Mouse (Mus musculus) retina, postnatal 1 day (tissue): ENCODE data around the gene Gm38394.

Experiments
- DNase-seq: peaks from one replicate; pipeline ENCODE4 v3.0.0-alpha.2; 2012

Gene Gm38394

DNA sequence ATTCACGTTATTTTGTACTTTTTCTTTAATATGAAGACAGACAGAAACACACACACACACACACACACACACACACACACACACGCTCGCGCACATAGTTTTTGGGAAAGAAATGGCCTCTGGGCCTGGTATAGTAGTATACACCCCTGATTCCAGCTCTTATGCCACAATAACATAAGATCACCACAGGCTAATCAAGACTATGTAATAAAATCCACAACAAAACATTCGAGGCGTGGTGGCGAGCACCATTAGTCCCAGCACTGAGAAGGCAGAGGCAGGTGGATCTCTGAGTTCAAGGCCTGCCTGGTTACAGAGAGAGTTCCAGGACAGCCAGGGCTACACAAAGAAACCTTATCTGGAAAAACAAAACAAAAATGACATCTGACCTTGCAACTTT is 1.8 kb upstream of the Gm38394 start:
- DNase-seq, result no peak

DNA sequence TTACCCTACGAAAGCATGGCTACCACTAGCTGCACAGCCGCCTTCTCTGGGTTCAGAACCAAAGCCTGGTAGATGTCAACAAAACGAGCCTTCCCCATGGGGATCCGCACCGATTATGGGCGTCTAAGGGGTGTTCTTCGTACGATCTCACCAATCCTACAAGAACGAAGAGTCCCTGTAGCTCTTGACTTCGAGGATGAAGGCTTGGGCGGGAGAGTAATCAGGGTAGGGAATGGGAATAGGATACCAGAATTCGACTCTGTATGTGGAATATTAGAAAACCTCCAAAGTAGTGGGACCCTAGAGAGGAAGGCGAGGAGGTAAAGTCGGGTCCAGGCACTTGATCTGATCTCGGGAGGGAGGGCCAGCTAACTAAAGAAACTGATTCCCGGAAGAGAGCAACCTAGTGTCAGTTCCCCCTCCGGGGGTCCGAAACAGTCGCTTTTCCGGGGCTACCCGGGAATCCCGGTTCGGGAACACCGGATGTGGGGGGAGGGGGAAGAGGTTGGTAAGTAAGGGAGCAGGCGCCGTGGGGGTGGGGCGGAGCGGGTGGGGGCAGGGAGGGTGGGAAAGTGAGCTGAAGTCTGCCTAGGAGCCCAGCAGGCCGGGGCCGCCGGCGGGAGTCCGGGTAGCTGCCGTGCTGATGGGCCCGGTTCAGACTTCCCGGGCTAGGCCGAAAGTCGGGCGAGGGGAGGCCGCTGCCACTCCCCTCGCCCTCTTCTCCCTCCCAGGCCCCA is 484 bp downstream of the Gm38394 start, which contains the start of gene Zbed6:
TSS of gene Zbed6 (minus strand) at position 420 of the 737 bp plus-strand sequence.
- DNase-seq, result peak; percentile 80

DNA sequence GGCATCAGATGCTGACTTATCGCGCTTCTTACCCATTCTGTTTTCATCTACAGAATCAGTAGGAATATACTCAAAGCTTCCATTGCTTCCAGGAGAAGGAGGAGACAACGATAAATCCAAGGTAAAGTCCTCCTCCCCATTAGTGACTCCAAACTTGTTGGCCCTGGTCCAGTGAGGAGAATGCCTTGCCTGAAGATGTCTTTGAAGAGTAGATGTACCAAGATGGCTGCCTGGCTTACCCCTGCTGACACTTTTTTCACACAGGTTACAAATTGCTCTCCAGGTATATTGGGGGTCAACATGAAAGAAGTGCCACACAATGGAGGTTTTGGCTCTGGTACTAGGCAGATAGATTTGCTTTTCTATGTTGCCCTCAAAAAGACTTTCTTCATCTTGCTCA is 2.2 kb downstream of the Gm38394 start:
- DNase-seq, result no peak

DNA sequence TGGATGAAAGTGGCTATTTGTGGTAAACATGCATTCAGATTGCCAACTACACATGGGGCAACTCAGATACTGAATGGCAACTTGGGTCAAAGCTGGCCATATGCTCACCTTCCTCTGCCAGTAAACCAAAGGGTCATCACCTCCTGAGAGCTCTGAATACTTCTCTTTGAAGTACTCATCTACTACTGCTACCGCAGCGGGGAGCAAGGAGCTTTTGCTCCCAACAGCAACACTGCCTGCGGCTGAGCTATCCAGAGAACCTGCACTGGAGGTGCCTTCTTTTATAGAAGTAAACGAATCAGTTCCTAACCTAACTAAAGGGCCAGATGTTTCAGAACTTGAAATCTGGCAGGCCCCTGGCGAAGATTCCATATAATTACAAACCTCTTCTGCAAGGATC is 4.3 kb downstream of the Gm38394 start:
- DNase-seq, result no peak

DNA sequence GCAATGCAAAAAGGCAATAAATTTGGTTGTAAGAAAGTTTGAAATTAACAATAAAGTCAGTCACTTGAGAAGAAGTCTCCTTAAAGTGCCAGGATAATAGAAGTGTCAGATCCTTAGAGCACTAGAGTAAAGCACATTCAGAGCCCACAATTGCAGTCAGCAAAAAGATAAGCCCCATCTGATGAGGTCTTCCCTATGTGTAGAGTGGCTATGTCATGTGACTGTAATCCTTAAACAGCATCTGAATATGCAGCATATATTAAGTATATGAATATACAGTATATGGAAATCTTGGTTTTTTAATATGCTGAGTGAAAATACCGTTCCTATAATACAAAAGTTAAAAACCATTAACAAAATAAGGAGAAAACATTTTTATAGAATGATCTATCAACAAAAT is 8.1 kb downstream of the Gm38394 start:
- DNase-seq, result no peak

DNA sequence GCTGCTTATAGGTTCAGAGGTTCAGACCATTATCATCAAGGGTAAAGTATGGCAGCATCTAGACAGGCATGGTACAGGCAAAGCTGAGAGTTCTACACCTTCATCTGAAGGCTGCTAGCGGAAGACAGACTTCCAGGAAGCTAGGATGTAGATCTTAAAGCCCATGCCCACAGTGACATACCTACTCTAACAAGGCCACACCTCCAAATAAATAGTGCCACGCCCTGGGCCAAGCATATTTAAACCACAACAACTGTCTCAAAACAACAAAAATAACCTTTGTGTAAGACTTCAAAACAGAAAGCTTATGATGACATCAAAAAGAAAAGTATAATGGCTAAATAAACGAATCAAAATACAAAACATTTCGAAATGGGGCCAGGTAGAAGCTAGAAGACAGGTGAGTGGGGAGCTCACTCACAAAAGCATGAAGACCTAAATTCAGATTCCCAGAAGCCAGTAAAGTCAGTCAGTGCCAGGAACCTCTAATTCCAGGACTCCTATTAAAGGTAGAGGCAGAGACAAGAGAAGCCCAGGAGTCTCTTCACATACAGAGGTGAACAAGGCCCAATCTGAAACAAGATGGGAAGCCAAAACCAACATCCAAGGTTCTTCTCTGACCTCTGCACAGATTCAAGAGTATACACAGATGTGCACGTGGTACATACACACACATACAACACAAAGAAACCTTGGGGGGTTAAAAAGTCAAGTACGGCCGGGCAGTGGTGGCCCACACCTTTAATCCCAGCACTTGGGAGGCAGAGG is 10.6 kb downstream of the Gm38394 start:
- DNase-seq, result no peak

DNA sequence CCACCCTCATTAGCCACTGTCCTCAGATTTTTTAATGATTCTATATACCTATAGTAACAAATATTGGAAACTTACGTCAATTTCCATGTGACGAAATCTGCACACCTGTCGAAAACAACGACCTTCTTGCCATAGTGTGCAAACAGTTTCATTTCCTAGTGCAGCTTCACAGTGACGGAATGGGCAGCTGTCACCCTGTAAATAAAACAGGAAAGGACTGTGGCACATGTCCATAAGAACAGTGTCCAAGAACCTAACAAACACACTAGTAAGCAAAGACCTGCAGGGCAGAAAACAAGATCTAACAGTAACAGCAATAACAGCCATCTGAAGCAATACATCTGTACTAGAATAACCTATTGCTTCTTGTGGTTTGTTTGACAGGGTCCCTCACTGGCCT is 15.5 kb downstream of the Gm38394 start:
- no peak for DNase-seq

DNA sequence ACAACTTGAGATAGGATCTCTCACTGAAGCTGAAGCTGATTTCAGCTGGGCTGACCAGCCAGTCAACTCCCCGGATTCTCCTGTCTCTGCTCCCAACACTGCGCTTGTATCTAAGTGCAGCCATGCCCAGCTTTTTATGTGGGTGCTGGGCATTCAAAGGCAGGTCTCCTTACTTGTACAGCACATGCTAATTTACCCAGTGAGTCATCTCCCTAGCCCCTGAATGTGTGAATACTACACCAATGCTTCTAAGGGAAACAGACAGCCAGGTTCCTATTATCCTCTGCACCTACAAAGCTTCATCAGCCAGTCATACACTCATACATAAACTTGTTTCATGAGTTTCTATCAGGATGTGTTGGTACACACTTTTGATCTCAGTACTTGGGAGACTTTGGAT is 20.0 kb downstream of the Gm38394 start:
- no peak for DNase-seq

DNA sequence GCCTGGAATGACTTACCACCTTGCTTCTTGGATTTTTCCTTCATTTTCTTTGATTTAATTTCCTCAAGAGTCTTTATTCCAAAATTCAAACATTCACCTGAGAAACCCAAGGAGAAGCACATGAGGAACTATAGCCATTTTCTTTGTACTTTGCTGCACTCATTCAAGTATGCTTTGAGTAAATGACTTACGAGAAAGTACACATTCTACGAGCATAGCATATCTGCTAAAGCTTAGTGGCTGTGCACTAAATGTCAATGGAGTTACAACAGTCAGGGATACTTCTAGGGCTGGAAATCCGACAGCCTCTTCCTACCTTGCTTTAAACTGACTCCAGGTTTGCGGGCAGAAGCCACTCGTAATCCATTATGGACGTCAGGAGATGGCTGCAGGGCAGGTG is 22.6 kb downstream of the Gm38394 start:
- no peak for DNase-seq

DNA sequence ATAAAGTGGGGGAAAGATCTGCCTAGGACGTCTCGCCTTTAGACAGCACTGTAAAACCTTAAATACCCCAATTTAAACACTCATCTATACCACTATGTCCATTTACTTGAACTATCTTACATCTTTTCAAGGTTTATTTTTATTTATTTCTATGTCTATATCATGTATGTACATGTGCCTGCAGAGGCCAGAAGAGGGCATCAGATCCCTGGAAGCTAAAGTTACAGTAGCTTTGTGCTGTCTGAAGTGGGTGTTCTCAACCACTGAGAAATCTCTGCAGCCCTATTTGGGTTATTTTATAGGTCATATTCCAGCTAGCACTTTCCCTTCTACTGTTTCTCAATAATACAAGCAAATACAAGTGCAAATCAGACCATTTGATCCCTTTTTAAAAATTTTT is 28.9 kb downstream of the Gm38394 start:
- peak; percentile 37 for DNase-seq

DNA sequence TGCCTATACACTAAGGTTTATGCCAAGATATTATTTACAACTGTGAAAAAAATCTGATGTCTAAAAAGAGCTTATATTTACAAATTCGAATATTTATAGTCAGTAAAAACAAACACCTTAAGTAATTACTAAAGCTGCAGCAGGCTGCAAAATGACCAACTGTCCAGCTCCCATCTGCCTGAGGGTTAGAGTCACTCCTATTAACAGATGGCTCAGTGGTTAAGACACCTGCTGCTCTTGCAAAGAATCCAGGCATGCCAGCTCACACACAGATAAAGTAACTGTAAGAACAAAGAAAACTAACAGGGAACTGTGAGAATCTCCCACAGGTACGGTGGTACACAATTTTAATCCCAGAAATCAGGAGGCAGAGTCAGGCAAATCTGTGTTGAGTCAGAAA is 36.1 kb downstream of the Gm38394 start:
- peak; percentile 30 for DNase-seq

DNA sequence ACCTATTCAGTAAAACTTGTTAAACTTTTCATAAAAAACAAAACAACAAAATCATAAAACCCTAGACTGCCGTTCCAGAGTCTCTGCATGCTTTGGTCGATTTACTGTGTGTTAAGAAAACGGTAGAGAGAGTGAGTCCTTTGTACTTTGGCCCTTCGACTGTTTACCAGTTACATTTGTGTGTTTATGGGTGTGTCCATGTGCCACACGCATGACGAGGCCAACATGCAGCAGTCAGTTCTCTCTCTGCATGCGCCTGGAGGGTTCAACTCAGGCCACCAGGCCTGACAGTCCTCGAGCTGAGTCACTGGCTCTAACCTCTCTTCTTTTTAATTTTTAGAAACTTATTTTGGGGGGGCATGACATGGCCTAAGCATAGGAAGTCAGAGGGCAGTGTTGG is 42.8 kb downstream of the Gm38394 start:
- DNase-seq, result no peak

DNA sequence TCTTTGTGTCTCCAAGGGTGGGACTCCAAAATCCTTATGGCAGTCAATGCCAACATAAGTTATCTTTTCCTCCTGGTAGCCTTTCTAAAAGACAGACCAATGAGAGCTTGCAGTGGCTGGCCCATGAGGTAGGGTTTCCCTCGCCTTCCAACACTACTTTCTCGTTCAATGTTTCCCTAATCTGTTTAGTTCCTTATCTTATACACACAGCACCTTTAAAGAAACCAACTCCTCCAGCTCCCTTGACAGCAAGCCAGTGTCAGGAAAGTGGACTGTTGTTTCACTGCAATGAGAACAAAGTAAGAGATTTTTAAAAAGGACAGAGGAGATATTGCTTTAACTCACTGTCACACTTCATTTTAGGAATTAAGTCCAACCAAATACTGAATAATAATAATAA is 43.2 kb downstream of the Gm38394 start:
- DNase-seq, result no peak

DNA sequence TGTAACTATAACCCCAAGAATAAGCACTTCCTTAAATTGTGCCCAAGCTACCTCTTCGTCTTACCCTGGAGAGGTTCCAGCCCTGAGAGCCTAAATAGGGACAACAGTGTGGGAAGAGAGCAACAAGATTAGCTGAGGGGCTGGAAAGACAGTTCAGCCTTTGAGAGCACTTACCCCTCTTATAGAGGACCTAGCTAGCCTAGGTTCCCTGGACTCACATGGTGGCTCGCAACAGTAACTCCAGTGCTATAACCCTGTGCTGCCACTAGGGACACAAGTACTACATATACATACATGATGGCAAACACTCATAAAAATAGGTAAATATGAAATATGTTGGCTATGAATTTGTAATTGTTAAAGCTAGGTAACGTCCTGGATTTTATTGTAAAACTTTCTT is 47.3 kb downstream of the Gm38394 start:
- peak; percentile 31 for DNase-seq

DNA sequence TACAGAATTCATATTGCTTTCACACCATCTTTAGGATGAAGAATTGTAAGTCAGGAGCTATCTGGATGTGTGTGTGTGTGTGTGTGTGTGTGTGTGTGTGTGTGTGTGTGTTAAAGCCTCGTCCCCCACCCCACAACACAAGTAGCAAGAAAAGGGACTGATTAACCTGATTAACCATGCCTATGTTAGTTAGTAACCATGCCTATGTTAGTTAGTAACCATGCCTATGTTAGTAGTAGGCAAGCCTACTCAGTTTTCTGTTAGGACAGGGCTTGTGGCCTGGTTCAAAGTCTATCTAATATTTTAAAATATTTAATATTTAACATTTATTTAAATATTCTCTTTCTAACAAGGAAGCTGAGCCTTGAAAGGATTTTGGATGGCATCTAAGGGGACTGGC is 49.7 kb downstream of the Gm38394 start:
- DNase-seq, result no peak

DNA sequence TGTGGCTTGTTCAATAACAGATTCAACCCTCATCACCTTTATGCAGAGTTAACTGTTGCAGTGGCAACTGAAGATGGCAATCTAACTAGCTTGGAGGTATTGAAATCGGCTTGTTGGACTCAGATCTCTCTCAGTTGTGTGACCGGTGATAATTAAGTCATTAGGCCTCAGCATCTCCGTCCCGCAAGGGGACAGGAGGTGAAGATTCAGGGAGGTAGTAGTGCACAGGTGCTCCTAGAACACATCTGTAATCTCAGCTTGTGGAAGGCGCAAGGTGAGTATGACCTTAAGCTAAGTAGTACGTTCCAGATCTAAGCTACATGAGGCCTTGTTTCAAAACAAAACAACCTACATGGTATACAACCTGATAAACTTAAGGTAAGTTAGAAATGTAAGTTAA is 50.5 kb downstream of the Gm38394 start:
- no peak for DNase-seq

DNA sequence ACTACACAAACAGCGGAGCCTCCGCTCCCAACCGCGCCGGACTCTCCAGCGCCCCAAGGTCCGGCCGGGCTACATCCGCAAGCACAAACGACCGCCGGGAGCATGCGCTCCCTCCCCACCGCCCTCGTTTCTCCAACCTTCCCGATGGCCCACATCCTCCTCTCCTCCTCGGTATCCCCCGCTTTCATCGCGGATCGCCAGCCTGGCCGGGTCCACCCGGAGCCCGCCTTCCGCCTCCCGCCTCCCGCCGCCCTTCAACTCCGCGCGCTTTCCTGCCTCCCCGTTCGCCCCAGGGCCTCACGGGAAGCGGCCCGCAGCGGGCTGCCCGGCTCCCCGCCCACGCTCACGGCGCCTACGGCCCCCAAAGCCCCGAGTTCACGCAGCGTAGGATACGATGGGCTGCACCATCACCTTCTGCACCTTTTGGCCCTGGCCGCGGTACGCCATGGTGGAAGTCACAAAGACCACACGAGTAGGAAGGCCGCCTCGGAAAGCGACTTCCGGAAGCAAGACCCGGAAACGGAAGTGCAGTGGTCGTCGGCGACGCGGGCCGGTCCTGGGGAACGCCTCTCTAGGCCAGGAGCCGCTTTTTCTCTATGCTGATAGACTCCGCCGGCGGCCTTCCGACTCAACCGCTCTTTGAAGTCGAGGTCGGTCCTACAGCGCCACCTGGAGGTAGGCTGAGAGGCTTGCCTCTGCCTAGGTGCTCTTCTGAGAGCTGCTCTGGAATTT is 51.2 kb downstream of the Gm38394 start, which contains the start of gene Snrpe:
TSS of gene Snrpe (minus strand) at position 521 of the 732 bp plus-strand sequence.
- peak; percentile 99 for DNase-seq

DNA sequence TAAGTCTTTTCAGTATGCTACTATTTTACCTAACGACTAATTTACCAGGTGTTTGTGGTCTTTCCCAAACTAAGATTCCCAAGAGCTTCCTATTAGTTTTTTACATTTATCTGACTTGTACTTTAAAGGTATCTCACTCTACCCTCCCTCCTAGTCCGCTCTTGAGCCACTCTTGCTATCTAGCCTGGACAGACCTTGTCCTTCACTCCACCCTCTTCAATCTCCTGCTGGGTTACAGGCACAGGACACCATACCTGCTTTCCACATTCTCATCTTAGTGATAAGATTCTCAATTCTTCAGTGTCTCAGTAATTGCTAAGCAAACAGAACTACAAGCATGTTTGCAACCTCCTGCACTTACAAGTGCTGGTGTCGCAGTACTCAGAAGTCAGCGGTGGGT is 57.9 kb downstream of the Gm38394 start:
- DNase-seq, result no peak

DNA sequence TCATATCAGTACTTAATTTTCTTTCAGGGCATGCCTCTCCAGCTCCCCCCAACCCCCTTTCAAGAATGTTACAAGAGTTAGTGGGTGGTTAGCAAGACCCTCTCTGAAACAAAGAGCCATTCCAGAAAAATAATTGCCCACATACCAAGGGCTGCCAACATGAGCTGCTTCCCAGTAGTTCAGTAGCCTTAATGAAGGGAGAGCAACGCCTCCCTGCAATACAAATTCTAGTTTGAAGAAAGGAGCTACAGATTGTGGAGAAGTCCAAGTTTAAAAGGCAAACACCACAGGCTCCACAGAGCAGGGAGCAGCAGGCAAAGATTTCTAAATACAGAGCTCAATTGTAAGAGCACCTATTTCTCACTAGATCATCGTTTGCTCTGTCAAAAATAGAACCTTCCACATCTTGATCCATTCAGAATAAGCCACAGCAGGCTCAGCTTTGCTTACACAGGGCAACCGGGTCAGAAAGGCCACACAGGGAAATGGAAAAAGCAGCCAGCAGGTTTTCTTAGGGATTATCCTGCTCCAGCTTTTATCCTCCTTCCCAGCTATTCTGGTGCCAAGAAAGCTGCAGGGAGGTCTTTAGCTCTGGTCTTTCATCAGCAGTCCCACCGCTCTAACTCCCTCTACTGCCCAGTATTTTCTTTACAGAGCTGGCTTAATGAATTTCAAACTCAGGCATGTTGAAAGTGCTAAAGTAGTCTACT is 64.7 kb downstream of the Gm38394 start:
- peak; percentile 82 for DNase-seq

DNA sequence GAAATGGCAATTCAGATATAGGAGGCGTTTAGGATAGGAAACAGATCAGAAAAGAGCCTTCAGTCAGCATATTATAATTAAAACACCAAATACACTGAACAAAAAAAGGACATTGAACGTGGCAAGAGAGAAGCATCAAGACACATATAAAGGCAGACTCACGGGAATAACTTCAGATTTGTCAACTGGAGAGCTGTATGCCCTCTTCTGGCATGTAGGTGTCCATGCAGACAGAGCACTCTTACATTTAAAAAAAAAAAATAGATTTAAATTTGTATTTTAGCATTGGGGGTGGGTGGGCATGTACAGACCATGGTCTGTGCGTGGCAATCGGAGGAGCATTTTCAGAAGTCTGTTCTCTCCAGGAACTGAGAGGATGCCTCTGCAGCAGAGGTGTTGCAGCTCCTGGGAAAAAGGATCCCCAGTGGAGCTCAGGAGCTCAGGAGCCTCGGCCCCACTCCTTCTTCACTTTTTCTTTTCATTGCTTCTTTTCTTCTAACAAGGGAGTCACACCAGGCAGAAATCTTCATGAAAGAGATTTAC is 75.1 kb downstream of the Gm38394 start:
- DNase-seq, result no peak

DNA sequence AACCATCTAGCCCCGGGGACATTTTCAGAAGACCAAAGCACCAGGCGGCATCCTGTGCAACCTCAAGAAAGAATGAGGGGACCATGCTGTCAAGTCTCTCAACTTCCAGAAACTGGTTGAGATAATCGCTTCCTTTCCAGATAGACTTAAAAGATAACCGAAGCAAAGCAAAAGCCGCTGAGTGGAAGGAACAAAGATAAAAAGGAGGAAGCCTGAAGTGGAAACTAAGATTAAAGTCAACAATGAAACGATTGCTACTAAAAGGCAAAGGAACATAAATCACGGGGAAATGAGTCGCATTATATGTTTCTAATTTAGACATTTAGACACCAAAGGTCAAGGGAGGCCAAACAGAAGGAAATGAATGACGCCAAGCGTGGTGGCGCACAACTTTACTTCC is 89.8 kb downstream of the Gm38394 start:
- no peak for DNase-seq
